Mouse (Mus musculus) heart, postnatal 10 days (tissue): ENCODE measurements around the gene Ly6f. TPM values are rescaled to one million over a fixed set of nuclear protein-coding genes. Genes with fewer than 3 reads are reported as not detected.
"Not testable (repeated sequence)": the region's sequence is repeated elsewhere in the genome, so short reads cannot be mapped to it uniquely, and the experiment has no call there.

Experiments used
- DNase-seq, 2 experiments: peaks; one replicate each; pipeline ENCODE4 v3.0.0; 2021
- intact Hi-C: fragments of 180-260 bp; cut with DNase I; formaldehyde crosslinking; loops from one replicate; pipeline ENCODE4 v1.15.1; 2025
- total RNA-seq, 2 experiments: library from RNA; stranded (reverse); gene quantifications; 2 replicates each; pipeline ENCODE4 v1.2.3; 2021

Gene Ly6f
- total RNA-seq = not detected

- DNase-seq = no peak
- intact Hi-C loops = no loop called here
Observed at GRCm38 (mm10) chr15:75268121-75268520, at the start of gene Ly6f. Ly6f (plus strand) TSS chr15:75268421.

GRCm38 (mm10) chr15:75221942-75222341 is 46.3 kb upstream of the Ly6f start:
- no peak for DNase-seq
- intact Hi-C loops = no loop called here

- intact Hi-C loops = no loop called here
- DNase-seq = no peak
Observed at GRCm38 (mm10) chr15:75237736-75238288, 30.4 kb upstream of the Ly6f start.

- intact Hi-C loops = no loop called here
- DNase-seq = no peak
Observed at GRCm38 (mm10) chr15:75240558-75240957, 27.7 kb upstream of the Ly6f start.

GRCm38 (mm10) chr15:75242756-75243640 is 25.2 kb upstream of the Ly6f start:
- intact Hi-C loops = no loop called here
- no peak for DNase-seq

GRCm38 (mm10) chr15:75254671-75255070 is 13.6 kb upstream of the Ly6f start:
- intact Hi-C loops = no loop called here
- no peak for DNase-seq

GRCm38 (mm10) chr15:75265863-75266262 is 2.4 kb upstream of the Ly6f start:
- DNase-seq = no peak
- intact Hi-C loops = no loop called here

GRCm38 (mm10) chr15:75266626-75267025 is 1.6 kb upstream of the Ly6f start:
- DNase-seq = no peak
- intact Hi-C loops = no loop called here

- intact Hi-C loops = no loop called here
- no peak for DNase-seq
Observed at GRCm38 (mm10) chr15:75268916-75269829, 952 bp downstream of the Ly6f start.

GRCm38 (mm10) chr15:75270169-75270568 is 1.9 kb downstream of the Ly6f start:
- DNase-seq = no peak
- intact Hi-C loops = no loop called here

- intact Hi-C loops = no loop called here
- DNase-seq = no peak
Observed at GRCm38 (mm10) chr15:75270691-75271362, 2.6 kb downstream of the Ly6f start.

GRCm38 (mm10) chr15:75271426-75271825 is 3.2 kb downstream of the Ly6f start:
- no peak for DNase-seq
- intact Hi-C loops = no loop called here

GRCm38 (mm10) chr15:75271891-75272290 is 3.7 kb downstream of the Ly6f start:
- no peak for DNase-seq
- intact Hi-C loops = no loop called here

- DNase-seq, intact Hi-C loops: not testable (repeated sequence)
Observed at GRCm38 (mm10) chr15:75281991-75282390, 13.8 kb downstream of the Ly6f start.

- DNase-seq, intact Hi-C loops: not testable (repeated sequence)
Observed at GRCm38 (mm10) chr15:75286512-75286911, 18.3 kb downstream of the Ly6f start.

- no peak for DNase-seq
- intact Hi-C loops = no loop called here
Observed at GRCm38 (mm10) chr15:75292377-75292776, 24.2 kb downstream of the Ly6f start.

- no peak for DNase-seq
- intact Hi-C loops = no loop called here
Observed at GRCm38 (mm10) chr15:75293873-75294385, 25.7 kb downstream of the Ly6f start.

- intact Hi-C loops = no loop called here
- no peak for DNase-seq
Observed at GRCm38 (mm10) chr15:75306101-75306500, 37.9 kb downstream of the Ly6f start.

GRCm38 (mm10) chr15:75309186-75309585 is 41.0 kb downstream of the Ly6f start:
- intact Hi-C loops = no loop called here
- no peak for DNase-seq

GRCm38 (mm10) chr15:75309946-75310345 is 41.7 kb downstream of the Ly6f start:
- DNase-seq = no peak
- intact Hi-C loops = no loop called here
